Mouse (Mus musculus) heart, adult 2 months (tissue): ENCODE data around the gene Pak4.

ENCODE experiments used
- CTCF ChIP-seq: fragments of 200-600 bp; IDR thresholded peaks from 2 replicates; pipeline ENCODE4 v1.8.1; 2022; ENCODE audit warnings: antibody characterized with exemption, mild to moderate bottlenecking, moderate library complexity
- POLR2A ChIP-seq: fragments of 200-500 bp; IDR thresholded peaks from 2 replicates; pipeline ENCODE4 v1.6.1; 2011; ENCODE audit warnings: mild to moderate bottlenecking, low read depth, low read length, control low read depth; ENCODE audit not compliant: insufficient read depth

- no peak for TF ChIP-seq CTCF
- TF ChIP-seq POLR2A = no peak
Measured at GRCm38 (mm10) chr7:28573236-28573635, 24.7 kb downstream of the Pak4 start.
